Mouse (Mus musculus): ENCODE data around the gene Ube2s.
"Not testable (repeated sequence)": the region's sequence is repeated elsewhere in the genome, so short reads cannot be mapped to it uniquely, and the experiment has no call there.

The Ube2s gene

GRCm38 (mm10) chr7:4812303-4813104, at the start of gene Ube2s:
Gene Ube2s (minus strand): TSS chr7:4812590.
- DNase-seq, result peak; percentile 99

GRCm38 (mm10) chr7:4860926-4861325, 48.5 kb upstream of the Ube2s start:
- not testable (repeated sequence) for DNase-seq

GRCm38 (mm10) chr7:4859418-4859978, 47.1 kb upstream of the Ube2s start:
- DNase-seq, result no peak

GRCm38 (mm10) chr7:4857321-4857720, 44.9 kb upstream of the Ube2s start:
- DNase-seq, result no peak

GRCm38 (mm10) chr7:4856508-4856907, 44.1 kb upstream of the Ube2s start:
- DNase-seq, result no peak

DNA sequence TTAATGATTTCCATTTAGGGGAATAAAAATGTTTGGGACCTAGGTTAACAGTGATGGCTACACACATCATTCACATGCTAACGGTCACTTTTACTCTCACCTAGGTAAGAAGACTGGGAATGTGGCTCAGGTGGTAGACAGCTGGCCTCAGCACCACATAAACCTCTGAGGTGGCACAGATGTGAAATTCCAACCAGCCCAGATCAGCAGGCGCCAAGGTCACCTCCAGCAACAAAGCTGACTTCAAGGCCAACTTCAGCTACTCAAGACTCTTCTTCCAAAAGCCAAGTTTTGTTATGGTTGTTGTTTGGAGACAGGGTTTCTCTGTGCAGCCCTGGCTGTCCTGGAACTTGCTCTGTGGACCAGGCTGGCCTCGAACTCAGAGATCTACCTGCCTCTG, 41.2 kb upstream of the Ube2s start:
- DNase-seq, result no peak

DNA sequence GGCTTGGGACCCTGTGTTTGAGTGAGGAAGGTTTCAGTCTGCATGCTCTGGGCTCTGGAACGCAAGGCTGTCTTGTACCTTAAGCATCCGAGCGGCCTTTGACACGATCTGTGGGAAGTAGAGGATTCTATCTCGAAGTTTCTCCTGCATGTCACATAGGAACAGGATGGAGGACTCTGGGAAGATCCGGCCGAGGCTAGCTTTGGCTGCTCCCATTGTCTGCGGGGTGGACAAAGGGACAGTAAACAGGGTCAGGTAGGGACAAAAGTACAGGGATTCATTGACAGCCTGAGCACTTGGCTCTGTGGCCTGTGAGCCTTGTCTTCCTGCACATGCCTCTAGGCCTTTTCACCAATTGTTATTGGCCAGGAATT, 38.9 kb upstream of the Ube2s start:
- DNase-seq, result no peak

DNA sequence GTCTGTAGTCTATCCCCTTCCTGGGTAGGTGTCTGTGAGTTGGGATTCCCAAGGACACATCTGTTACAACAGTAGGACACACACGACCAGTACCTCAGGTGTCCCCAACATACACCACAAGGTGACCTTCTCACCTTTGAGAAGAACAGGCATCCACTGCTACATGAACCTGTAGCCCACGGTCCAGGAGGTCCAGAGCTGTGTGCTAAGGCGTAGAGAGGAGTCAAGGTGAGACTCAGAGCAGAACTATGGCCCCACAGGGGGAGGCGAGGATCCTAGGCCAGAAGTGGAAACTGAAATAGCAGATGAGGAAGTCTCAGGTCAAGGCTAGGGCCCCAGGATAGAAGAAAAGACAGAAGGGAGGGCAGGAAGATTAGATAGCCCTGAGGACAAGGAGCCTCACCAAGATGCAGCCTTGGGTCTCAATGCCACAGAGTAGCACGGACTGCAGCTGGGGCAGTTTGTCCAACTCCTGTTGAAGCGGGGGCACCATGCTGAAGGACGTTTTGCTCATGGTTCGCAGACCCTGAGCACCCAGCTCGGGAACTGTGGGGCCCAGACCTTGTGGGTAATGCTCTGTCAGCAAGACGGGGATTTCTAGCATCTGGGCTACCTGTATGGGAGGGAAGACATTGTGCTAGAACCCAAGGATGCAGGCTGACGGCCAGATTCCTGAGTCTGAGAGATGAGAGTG, 38.4 kb upstream of the Ube2s start:
- DNase-seq, result no peak

DNA sequence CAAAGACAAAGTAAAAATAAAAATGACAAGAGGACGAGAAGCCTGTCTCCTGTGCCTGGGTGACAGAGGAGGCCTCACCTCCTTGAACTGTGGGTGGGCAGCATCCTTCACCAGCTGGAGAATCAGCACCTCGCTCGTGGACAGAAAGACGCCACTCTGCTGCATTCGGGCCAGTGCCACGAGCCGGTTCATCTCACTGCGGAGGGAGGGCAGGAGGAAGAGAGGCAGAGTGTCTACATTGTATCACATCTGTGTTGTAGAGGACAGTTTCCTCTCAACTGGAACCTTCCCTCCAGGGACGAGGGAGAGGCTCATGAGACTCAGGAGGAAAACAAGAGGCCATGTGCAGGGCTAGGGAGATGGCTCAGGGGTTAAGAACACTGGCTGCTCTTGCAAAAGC, 37.0 kb upstream of the Ube2s start:
- no peak for DNase-seq

DNA sequence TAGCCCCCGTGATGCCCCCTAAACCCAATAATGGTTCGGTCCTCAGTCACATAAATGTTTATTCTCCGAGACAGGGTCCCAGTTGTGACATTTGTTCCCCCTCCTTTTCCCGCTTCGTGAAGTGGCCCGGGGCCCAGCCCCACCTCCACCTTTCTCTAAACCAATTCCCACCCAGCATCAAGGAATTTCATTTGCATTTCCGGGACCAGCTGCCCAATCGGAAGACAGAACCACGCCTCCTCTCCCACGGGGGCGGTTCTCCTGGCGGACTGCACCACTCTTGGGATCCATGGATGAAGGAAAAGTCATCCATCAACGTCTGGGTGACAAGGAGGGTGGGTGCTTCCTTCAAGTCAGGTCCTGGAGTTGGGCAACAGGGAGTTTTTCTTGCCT, 32.5 kb upstream of the Ube2s start:
- DNase-seq, result peak; percentile 84

DNA sequence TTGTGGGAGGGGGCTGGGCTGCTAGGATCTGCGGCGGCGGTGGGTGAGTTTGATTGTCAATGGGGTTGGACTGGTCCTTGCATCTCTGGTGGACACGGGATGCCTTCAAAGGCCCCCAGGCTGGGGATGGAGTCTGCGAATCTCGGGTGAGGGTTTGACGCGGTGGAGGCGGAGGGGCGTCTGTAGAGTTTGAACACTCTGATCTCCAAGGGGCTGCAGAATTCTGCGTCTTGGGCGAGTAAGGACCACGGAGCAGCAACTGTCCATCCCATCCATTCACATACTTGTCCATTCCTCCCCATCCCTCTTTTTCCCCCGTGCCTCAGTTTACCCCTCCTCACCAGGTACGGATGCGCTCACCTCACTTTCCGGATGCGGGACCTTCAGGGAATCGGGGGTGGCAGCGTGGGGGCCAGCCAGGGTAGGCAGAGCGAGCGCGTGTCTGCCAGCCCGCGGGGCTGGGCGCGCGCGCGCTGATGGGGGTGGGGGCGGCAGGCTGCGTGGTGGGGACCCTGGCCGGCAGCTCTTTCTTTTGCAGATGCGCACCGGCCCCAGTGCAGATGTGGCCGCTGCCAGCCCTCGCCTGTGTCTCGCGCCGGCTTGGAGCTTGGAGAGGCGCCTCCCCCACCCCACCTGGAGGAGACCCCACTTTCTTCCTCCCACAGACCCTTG, 32.0 kb upstream of the Ube2s start, which contains the start of gene Shisa7:
Gene Shisa7, minus strand, starts transcription at position 452 of the 672 bp plus-strand sequence.
- DNase-seq, result no peak

DNA sequence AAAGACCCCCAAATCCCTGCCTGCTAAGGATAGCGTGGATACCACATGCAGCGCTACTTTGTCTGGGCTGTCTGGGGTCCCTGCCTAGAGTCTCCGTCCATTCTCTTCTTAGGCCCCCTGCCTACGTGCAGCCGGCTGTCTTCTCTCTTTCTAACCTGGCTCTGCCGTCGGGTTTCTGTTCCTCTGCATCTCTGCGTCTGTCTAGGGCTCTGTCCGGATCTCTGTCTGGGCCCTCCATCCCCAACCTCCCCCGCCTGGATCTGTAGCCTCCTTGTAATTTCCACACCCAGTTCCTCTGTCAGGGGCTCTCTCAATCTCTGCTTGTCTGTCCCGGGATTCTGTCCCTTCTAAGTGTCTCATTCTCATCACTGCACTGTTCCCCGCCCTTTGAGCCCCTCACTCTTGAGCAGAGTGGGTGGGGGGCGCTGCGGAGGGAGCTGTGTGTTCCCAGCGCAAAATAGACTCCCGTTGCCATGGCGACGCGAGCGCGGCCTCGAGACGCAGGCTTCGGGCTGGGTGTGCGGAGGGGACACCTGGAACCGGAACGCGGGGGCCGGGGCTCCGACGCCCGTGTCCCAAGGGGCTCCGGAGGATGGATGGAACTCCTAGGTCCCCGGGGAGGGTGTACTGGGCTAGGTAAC, 31.3 kb upstream of the Ube2s start:
- no peak for DNase-seq

DNA sequence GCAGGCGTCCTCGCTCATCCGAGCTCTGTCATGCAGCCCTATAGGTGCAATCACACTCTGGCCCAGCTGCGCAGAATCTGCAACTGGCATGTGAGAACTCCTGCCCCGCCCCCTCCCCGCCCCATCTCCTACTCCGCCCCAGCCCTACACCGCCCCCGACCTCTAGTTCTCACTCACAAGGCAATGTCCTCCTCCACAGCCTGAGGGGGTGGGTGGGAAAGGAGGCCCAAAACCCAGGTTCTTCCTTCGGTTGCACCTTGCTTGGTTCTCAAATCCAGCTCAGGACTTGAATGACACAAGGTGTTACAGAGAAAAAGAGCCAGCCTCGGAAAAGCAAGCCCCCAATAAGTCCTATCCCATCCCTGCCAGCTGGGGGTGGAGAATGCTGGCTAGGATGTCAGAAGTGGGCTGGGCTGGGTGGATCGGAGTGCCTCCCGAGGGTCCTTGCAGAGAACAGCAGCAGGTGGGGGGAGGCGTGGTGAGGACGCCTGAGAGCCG, 30.3 kb upstream of the Ube2s start:
- peak; percentile 22 for DNase-seq

- DNase-seq, result no peak
These were observed 29.7 kb upstream of the Ube2s start for GRCm38 (mm10) chr7:4842077-4842476.

DNA sequence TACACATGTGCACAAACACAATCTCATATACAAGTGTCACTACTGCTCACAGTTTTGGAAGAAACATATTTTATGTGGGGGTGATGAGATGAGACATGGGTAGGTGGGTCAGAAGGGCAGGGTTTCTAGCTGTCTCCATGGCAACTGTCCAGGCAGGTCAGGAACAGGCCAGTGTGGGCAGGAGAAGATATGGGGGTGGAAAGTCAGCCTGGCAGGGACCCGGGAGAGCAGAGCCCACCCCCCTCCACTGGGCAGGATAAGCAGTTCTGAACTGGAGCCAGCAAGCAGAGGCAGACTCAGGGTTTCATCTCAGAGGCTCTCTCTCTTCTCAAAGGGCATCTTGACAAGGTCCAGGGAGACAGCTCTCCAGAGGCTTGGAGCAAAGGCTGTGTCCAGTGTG, 25.2 kb upstream of the Ube2s start:
- DNase-seq, result no peak

DNA sequence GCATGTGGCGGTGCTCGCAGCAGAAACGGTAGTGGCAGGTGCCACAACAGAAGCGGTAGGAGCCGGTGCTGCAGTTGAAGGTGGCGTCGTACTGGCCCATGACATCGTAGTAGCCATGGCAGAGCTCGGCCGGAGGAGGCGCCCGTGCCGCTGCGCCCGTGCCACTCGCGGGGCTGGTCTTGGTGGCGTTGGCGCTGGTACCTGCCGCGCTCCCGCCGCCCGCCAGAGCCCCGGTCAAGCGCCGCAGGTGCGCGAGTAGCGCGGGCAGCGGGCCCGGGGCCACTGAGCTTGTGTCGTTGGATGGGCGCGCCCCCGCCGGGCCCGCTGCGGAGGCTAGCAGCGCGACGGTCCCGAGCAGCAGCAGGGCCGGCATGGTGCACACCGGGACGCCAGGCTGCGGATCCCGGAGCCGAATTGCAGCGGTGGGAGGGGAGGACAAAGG, 24.0 kb upstream of the Ube2s start:
- peak; percentile 85 for DNase-seq

DNA sequence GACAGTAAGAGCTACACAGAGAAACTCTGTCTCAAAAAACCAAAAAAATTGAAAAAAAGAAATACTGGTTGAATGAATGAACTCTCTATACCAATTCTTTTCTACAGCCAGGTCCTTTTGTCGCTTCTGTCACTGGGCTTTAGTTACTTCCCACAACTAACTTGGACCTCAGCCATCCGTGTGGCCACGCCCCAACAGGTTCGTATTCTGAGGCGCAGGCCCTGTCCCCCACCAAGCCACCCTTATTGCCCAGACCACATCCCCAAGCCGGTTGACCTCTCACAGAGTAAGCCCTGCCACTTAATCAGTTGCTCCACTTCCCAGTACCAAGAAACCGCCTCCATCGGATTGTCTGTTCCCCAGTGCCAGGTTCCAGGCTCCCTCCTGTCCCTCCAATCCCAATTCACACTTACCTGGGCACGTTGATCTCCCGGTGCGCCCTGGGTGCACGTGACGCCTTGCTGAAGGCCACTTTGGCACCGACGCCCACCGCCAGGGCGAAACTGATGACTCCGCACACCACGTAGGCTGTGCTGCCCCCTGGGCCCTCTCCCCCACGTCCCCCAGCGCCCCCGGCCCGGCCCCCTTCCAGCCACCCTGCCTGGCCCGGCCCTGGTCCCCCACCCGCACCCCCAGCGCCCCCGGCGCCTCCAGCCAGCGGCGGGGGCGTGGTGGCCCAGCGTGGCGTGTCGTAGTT, 23.4 kb upstream of the Ube2s start:
- DNase-seq, result peak; percentile 38

- no peak for DNase-seq
These were observed 18.1 kb upstream of the Ube2s start for GRCm38 (mm10) chr7:4830476-4830875.

GRCm38 (mm10) chr7:4825365-4825764, 13.0 kb upstream of the Ube2s start:
- DNase-seq, result no peak

DNA sequence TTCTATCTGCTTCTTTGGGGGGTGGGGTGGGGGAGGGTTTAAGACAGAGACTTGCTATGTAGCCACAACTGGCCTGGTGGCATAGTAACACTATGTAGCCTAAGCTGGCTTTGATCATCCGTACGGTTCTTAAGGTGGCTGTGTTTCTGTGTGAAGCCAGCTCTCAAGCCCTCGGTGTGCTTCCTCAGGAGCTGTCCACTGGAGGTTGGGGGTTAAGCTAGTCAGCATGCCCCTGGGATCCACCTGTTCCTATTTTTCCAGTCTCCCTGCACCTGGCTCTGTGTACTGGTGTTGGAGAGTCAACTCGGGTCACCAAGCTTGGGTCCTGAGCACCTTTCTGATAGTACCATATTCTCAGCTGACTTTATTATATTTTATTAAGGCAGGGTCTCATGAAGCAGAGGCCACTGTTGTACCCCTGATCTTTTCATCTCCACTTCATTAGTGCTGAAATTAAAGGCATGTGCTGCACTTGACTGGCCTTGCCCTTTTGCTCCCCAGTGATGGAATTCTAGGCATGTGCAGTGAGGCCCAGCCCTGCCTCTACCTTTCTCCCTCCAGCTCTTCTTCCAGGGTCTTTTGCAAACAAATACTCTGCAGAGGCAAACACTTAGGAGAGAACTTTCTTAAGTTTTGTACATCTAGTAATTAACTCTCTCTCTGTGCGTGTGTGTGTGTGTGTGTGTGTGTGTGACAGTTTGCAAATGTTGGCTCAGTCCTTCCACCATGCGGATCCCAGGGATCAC, 9.9 kb upstream of the Ube2s start:
- peak; percentile 43 for DNase-seq

- no peak for DNase-seq
These were observed 9.3 kb upstream of the Ube2s start for GRCm38 (mm10) chr7:4821690-4822089.
